Mouse (Mus musculus): ENCODE measurements around the gene As3mt.
"Not testable (repeated sequence)": the region's sequence is repeated elsewhere in the genome, so short reads cannot be mapped to it uniquely, and the experiment has no call there.

The As3mt gene

GRCm38 (mm10) chr19:46744681-46745080 lies 37.4 kb downstream of the As3mt start:
- H3K36me3 ChIP-seq (ENCODE audit: insufficient read depth, low read length) = no peaks in the 10 kb centered on the region
- no peak overlapping the region for H3K4me3 ChIP-seq (replicated peaks; ENCODE audit: low read length)
- H3K4me1 ChIP-seq (replicated peaks; ENCODE audit: low read depth, low read length) = no peaks in the 10 kb centered on the region; the same call in 1 of the 2 replicates
- no peaks in the 10 kb centered on the region for H3K9me3 ChIP-seq (ENCODE audit: low read length)
- H3K27me3 ChIP-seq (ENCODE audit: insufficient read depth, low read length) = no peaks in the 10 kb centered on the region
- TF ChIP-seq NANOG (IDR thresholded peaks at IDR 0.05; ENCODE audit: borderline replicate concordance, low read length) (no peak), POU5F1 (IDR thresholded peaks at IDR 0.05; ENCODE audit: borderline replicate concordance, low read length) (no peak), CTCF (conservative IDR thresholded peaks at IDR 0.05; ENCODE audit: low read length) (no peak)

- H3K36me3 ChIP-seq (ENCODE audit: insufficient read depth, low read length) = no peaks in the 10 kb centered on the region
- no peak overlapping the region for H3K4me3 ChIP-seq (replicated peaks; ENCODE audit: low read length)
- no peaks in the 10 kb centered on the region for H3K4me1 ChIP-seq (replicated peaks; ENCODE audit: low read depth, low read length)
- H3K27me3 ChIP-seq (ENCODE audit: insufficient read depth, low read length) = 0 out of 2 replicates have a peak, but pooled peaks cover 5% of the 10 kb centered on the region
- H3K9me3 ChIP-seq (ENCODE audit: low read length) = no peaks in the 10 kb centered on the region
- TF ChIP-seq CTCF (conservative IDR thresholded peaks at IDR 0.05; ENCODE audit: low read length) (no peak), NANOG (IDR thresholded peaks at IDR 0.05; ENCODE audit: borderline replicate concordance, low read length) (no peak), POU5F1 (IDR thresholded peaks at IDR 0.05; ENCODE audit: borderline replicate concordance, low read length) (no peak)
Measured at GRCm38 (mm10) chr19:46747799-46748198, 40.5 kb downstream of the As3mt start.

GRCm38 (mm10) chr19:46752235-46752634 lies 45.0 kb downstream of the As3mt start:
- H3K36me3 ChIP-seq (ENCODE audit: insufficient read depth, low read length) = no peaks in the 10 kb centered on the region
- H3K4me1 ChIP-seq (replicated peaks; ENCODE audit: low read depth, low read length) = no peaks in the 10 kb centered on the region
- TF ChIP-seq POU5F1 (IDR thresholded peaks at IDR 0.05; ENCODE audit: borderline replicate concordance, low read length) = no peak
- no peak for TF ChIP-seq CTCF (conservative IDR thresholded peaks at IDR 0.05; ENCODE audit: low read length)
- no peak for TF ChIP-seq NANOG (IDR thresholded peaks at IDR 0.05; ENCODE audit: borderline replicate concordance, low read length)
- peaks cover 12% of the 10 kb centered on the region; the same call in 1 of the 2 replicates for H3K27me3 ChIP-seq (ENCODE audit: insufficient read depth, low read length)
- H3K4me3 ChIP-seq (replicated peaks; ENCODE audit: low read length) = no peak overlapping the region
- H3K9me3 ChIP-seq (ENCODE audit: low read length) = no peaks in the 10 kb centered on the region

GRCm38 (mm10) chr19:46755066-46755465 lies 47.8 kb downstream of the As3mt start:
- Histone ChIP-seq H3K36me3 (ENCODE audit: insufficient read depth, low read length) (no peaks in the 10 kb centered on the region), H3K27me3 (ENCODE audit: insufficient read depth, low read length) (peaks cover 12% of the 10 kb centered on the region; the same call in 1 of the 2 replicates), H3K4me3 (replicated peaks; ENCODE audit: low read length) (no peak overlapping the region), H3K9me3 (ENCODE audit: low read length) (no peaks in the 10 kb centered on the region), H3K4me1 (replicated peaks; ENCODE audit: low read depth, low read length) (peaks cover 21% of the 10 kb centered on the region)
- peak; percentile 76 for TF ChIP-seq CTCF (conservative IDR thresholded peaks at IDR 0.05; ENCODE audit: low read length)
- no peak for TF ChIP-seq NANOG (IDR thresholded peaks at IDR 0.05; ENCODE audit: borderline replicate concordance, low read length)

- TF ChIP-seq POU5F1 (IDR thresholded peaks at IDR 0.05; ENCODE audit: borderline replicate concordance, low read length) = no peak
- no peaks in the 10 kb centered on the region for H3K36me3 ChIP-seq (ENCODE audit: insufficient read depth, low read length)
- H3K4me1 ChIP-seq (replicated peaks; ENCODE audit: low read depth, low read length) = peaks cover 26% of the 10 kb centered on the region
- H3K4me3 ChIP-seq (replicated peaks; ENCODE audit: low read length) = no peak overlapping the region
- H3K27me3 ChIP-seq (ENCODE audit: insufficient read depth, low read length) = peaks cover 7% of the 10 kb centered on the region; the same call in 1 of the 2 replicates
- no peaks in the 10 kb centered on the region for H3K9me3 ChIP-seq (ENCODE audit: low read length)
Measured at GRCm38 (mm10) chr19:46756221-46756620, 49.0 kb downstream of the As3mt start.

GRCm38 (mm10) chr19:46759096-46759495 lies 51.8 kb downstream of the As3mt start:
- peaks cover 43% of the 10 kb centered on the region for H3K4me1 ChIP-seq (replicated peaks; ENCODE audit: low read depth, low read length)
- no peak for TF ChIP-seq POU5F1 (IDR thresholded peaks at IDR 0.05; ENCODE audit: borderline replicate concordance, low read length)
- no peak for TF ChIP-seq NANOG (IDR thresholded peaks at IDR 0.05; ENCODE audit: borderline replicate concordance, low read length)
- no peak for TF ChIP-seq CTCF (conservative IDR thresholded peaks at IDR 0.05; ENCODE audit: low read length)
- H3K36me3 ChIP-seq (ENCODE audit: insufficient read depth, low read length) = no peaks in the 10 kb centered on the region; the same call in 1 of the 2 replicates
- peaks cover 21% of the 10 kb centered on the region for H3K27me3 ChIP-seq (ENCODE audit: insufficient read depth, low read length)
- H3K9me3 ChIP-seq (ENCODE audit: low read length) = no peaks in the 10 kb centered on the region
- H3K4me3 ChIP-seq (replicated peaks; ENCODE audit: low read length) = no peak overlapping the region

- not testable (repeated sequence) for H3K36me3 ChIP-seq (ENCODE audit: insufficient read depth, low read length); H3K9me3 ChIP-seq (ENCODE audit: low read length); H3K4me3 ChIP-seq (replicated peaks; ENCODE audit: low read length)
- Histone ChIP-seq H3K27me3 (ENCODE audit: insufficient read depth, low read length) (peaks cover 23% of the 10 kb centered on the region), H3K4me1 (replicated peaks; ENCODE audit: low read depth, low read length) (peaks cover 51% of the 10 kb centered on the region)
Measured at GRCm38 (mm10) chr19:46759909-46760308, 52.7 kb downstream of the As3mt start.

GRCm38 (mm10) chr19:46760375-46761160 lies 53.3 kb downstream of the As3mt start:
- H3K9me3 ChIP-seq (ENCODE audit: low read length) = no peaks in the 10 kb centered on the region
- TF ChIP-seq CTCF (conservative IDR thresholded peaks at IDR 0.05; ENCODE audit: low read length) (peak; percentile 55), POU5F1 (IDR thresholded peaks at IDR 0.05; ENCODE audit: borderline replicate concordance, low read length) (no peak), NANOG (IDR thresholded peaks at IDR 0.05; ENCODE audit: borderline replicate concordance, low read length) (no peak)
- H3K4me1 ChIP-seq (replicated peaks; ENCODE audit: low read depth, low read length) = peaks cover 56% of the 10 kb centered on the region
- peak overlapping the region; percentile 95 for H3K4me3 ChIP-seq (replicated peaks; ENCODE audit: low read length)
- H3K36me3 ChIP-seq (ENCODE audit: insufficient read depth, low read length) = peaks cover 4% of the 10 kb centered on the region
- H3K27me3 ChIP-seq (ENCODE audit: insufficient read depth, low read length) = peaks cover 23% of the 10 kb centered on the region
